Mouse (Mus musculus) frontal cortex, adult 2 months (tissue): ENCODE results near the gene Chrm5. TPM values are rescaled to one million over a fixed set of nuclear protein-coding genes. Genes with fewer than 3 reads are reported as not detected.

ENCODE experiments used
- DNase-seq, 2 experiments: peaks; one replicate each; pipeline ENCODE4 v3.0.0; 2022; ENCODE audit warnings: low spot score in 1 of 2; ENCODE audit errors: extremely low spot score in 1 of 2
- polyA plus RNA-seq: library from polyadenylated mRNA; depleted of rRNA; stranded (reverse); fragments of >200 nt; gene quantifications from 2 replicates; pipeline ENCODE4 v1.2.3, GENCODE M21; 2012; rRNA removed

Chrm5 gene
- 0.06 and 0.12 TPM in 2 replicates for polyA plus RNA-seq

GRCm38 (mm10) chr2:112480669-112481068 lies at the start of gene Chrm5:
Gene Chrm5 (minus strand): TSS chr2:112480769.
- DNase-seq = no peak

- peak in 1 of 2 experiments; percentile 31 for DNase-seq
Observed at GRCm38 (mm10) chr2:112526933-112527332, 46.4 kb upstream of the Chrm5 start.

- DNase-seq = no peak
Observed at GRCm38 (mm10) chr2:112520526-112521482, 40.2 kb upstream of the Chrm5 start.

GRCm38 (mm10) chr2:112518541-112518940 lies 38.0 kb upstream of the Chrm5 start:
- DNase-seq = no peak

- DNase-seq = no peak
Observed at GRCm38 (mm10) chr2:112517218-112517617, 36.6 kb upstream of the Chrm5 start.

GRCm38 (mm10) chr2:112516728-112517127 lies 36.2 kb upstream of the Chrm5 start:
- DNase-seq = no peak

- DNase-seq = no peak
Observed at GRCm38 (mm10) chr2:112513036-112513435, 32.5 kb upstream of the Chrm5 start.

GRCm38 (mm10) chr2:112510140-112510539 lies 29.6 kb upstream of the Chrm5 start:
- no peak for DNase-seq

GRCm38 (mm10) chr2:112507444-112507843 lies 26.9 kb upstream of the Chrm5 start:
- DNase-seq = no peak

GRCm38 (mm10) chr2:112506841-112507435 lies 26.4 kb upstream of the Chrm5 start:
- no peak for DNase-seq

- DNase-seq = no peak
Observed at GRCm38 (mm10) chr2:112503978-112504377, 23.4 kb upstream of the Chrm5 start.

GRCm38 (mm10) chr2:112501209-112501608 lies 20.6 kb upstream of the Chrm5 start:
- peak; percentile 57 to 86 for DNase-seq

GRCm38 (mm10) chr2:112497851-112498250 lies 17.3 kb upstream of the Chrm5 start:
- DNase-seq = no peak

- no peak for DNase-seq
Observed at GRCm38 (mm10) chr2:112493539-112494260, 13.1 kb upstream of the Chrm5 start.

GRCm38 (mm10) chr2:112492856-112493538 lies 12.4 kb upstream of the Chrm5 start, which contains the start of gene Aven:
Gene Aven (plus strand): TSS chr2:112492964.
- peak in 1 of 2 experiments; percentile 79 for DNase-seq

GRCm38 (mm10) chr2:112492431-112492855 lies 11.9 kb upstream of the Chrm5 start:
- no peak for DNase-seq

- no peak for DNase-seq
Observed at GRCm38 (mm10) chr2:112491629-112492028, 11.1 kb upstream of the Chrm5 start.

- DNase-seq = no peak
Observed at GRCm38 (mm10) chr2:112490483-112491196, 10.1 kb upstream of the Chrm5 start.

- DNase-seq = no peak
Observed at GRCm38 (mm10) chr2:112484886-112485285, 4.3 kb upstream of the Chrm5 start.

- no peak for DNase-seq
Observed at GRCm38 (mm10) chr2:112483334-112483651, 2.7 kb upstream of the Chrm5 start.
